Mouse (Mus musculus): ENCODE measurements around the gene Spata31d1d. TPM values are rescaled to one million over a fixed set of nuclear protein-coding genes. Genes with fewer than 3 reads are reported as not detected.

Gene Spata31d1d
- total RNA-seq, 2 experiments from 2014 or later: not detected

- DNase-seq: no peak
Observed at GRCm38 (mm10) chr13:59679306-59679705, 52.2 kb downstream of the Spata31d1d start.

- no peak for DNase-seq
Observed at GRCm38 (mm10) chr13:59676316-59677229, 55.0 kb downstream of the Spata31d1d start.

Other genes starting within 250 kb of the Spata31d1d start
- 100 to 1,000 TPM; 129 to 156 TPM for gene Agtpbp1, start 146.5 kb downstream of the Spata31d1d start, total RNA-seq (2021)
- gene Naa35, start 146.5 kb downstream of the Spata31d1d start, total RNA-seq (2021): 10 to 100 TPM; 91.4 to 92.6 TPM
- gene Golm1, start 55.9 kb downstream of the Spata31d1d start, total RNA-seq (2021): 10 to 100 TPM; 14.6 to 19.4 TPM
- not detected for gene 4921517D22Rik, start 37.6 kb downstream of the Spata31d1d start, total RNA-seq (2021)
- not detected for gene Spata31d1a, start 21.4 kb downstream of the Spata31d1d start, total RNA-seq (2021)
- gene Spata31d1b, start 19.5 kb downstream of the Spata31d1d start, total RNA-seq (2021): under 1 TPM in 1 of 2 experiments, not detected in 1; 0.05 TPM
- gene 1700014D04Rik, start 15.0 kb upstream of the Spata31d1d start, total RNA-seq (2021): not detected
- gene Isca1, start 38.1 kb upstream of the Spata31d1d start, total RNA-seq (2021): 100 to 1,000 TPM; 235 to 252 TPM
- gene Gm49354, start 50.5 kb upstream of the Spata31d1d start, total RNA-seq (2021): not detected
- 10 to 100 TPM; 40.3 to 41.1 TPM for gene Tut7, start 91.4 kb upstream of the Spata31d1d start, total RNA-seq (2021)